Mouse (Mus musculus): ENCODE data around the gene Mapkbp1. TPM values are rescaled to one million over a fixed set of nuclear protein-coding genes. Genes with fewer than 3 reads are reported as not detected.
A peak's percentile ranks its signal among the peaks of the same experiment; 100 is the strongest.

Mapkbp1 gene
- total RNA-seq, 4 experiments from 2014 or later, result 9.1 to 22.4 (median 16.9) TPM

DNA sequence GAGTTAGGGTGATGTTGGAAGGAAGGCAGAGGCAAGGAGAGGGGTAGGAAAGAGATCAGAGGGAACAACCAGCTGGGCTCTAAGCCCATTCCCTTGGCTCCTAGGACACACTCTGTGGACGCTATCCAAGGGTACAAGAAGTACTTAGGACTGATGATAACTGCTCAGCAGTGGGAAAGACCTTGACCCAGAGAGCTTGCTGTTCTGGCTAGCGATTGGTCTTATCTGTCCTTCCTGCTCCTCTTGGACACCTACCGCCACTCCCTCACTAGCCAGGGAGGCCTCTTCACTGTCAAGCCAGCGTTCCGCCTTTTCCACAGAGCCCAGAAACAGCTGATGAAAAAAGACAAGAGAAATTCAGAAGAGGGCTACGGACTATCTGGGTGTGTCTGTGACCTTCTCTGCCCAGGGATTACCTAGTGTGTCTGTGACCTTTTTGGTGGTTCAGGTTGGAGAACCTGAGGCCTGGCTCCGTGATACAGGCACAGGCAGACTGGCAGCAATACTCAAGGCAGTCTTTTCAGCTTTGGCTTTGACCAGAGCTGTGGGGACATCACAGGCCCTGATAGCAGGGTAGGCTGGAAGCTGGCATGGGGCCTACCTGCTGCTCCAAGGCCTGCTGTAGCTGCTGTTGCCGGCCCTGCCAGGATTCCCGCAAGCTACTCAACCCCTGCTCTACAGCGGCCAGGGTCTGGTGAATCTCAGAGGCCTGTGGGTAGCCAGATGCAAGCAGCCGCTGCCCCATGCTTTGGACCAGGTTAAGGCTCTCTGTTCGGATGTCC lies 82.5 kb downstream of the Mapkbp1 start:
- peak; percentile 60 for DNase-seq

DNA sequence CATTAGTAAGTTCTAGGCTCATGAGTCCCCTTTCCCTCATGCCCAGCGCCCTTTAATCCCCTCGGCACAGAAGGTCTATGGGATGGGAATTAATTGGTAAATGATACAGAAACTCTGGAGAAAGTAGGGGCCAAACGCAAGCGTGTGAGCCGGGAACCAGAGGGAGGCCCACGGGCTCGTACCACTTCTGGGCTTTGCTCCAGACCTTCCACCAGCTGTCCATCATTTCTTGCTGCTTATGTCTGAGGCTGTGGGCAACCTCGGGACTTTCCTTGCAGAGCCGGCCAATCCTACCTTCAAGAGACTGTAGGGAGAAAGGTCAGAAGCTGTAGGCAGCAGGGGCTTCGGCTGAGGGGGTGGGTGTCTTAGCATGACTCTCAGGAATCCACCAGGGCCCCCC lies 83.4 kb downstream of the Mapkbp1 start:
- no peak for DNase-seq

DNA sequence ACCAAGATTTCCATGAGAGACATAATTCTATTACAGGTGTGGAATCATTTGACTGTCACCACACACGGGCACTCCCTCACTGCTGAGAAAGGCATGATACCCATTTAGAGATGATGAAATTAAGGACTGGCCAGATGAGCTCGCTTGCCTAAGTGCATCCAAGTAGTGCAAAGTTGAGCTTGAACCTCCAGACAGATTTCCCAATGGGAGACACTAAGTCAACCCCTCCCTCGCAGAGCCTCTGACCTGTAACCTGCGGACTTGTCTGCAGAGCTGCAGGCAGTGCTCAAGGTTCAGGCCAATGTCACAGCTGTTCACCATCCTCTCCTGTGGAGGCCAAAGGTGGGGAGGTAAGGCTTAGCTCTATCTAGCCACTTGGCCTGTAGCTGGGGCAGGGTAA lies 86.3 kb downstream of the Mapkbp1 start:
- DNase-seq, result no peak

DNA sequence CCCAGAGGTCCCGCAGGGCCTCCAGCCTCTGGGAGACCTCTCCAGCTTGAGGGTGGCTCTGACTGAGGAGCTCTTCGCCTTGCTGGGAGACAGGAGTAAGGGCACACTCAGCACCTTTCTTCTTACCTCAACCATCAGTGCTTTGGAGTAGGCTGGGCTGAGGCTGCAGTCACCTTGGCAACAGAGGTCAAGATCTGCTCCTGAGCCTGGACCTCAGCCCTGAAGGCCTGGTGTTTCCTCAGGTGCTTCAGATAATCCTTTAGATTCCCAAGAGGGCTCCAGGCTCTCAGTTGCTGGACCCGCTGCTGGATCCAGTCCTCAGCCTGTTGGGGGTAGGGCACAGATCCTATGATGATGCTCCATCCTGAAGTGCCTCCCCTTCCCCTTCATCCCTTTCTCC lies 87.0 kb downstream of the Mapkbp1 start:
- no peak for DNase-seq

DNA sequence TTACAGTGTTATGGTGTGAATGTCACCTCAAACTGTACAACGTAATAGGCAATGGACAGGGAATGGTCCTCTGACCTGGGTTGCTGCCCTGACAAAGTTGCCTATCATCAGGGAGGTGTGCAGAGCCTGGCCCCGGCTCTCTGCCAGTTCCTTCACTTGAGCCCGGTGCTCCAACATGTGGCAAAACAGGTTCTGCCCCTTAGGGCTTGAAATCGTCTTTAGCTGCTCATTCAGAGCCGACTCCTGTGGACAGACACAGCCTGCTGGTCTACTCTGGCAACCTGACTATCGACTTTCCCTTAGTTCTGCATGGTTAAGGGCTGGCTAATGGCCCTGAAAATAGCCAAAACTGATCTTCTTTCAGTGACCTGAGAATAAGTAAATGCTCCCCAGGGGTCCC lies 87.7 kb downstream of the Mapkbp1 start:
- no peak for DNase-seq

DNA sequence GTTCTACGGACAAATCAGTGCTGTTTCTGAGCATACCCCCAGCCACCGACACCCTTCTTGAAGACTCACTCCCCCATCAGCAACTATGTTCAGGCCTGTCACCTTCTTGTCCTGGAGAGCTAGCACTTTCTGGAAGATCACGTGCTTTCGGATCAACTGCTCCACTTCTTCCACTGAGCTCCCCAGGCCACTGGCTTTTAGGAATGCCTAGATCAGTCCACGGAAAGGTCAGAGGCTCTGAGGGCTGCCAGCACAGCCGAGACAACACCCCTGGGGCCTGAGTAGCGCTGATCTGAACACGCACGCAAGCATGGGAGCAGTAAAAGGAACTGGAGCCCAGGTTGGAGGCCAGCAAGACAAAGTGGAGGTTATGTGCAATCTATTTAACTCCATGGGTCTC lies 88.2 kb downstream of the Mapkbp1 start:
- no peak for DNase-seq

DNA sequence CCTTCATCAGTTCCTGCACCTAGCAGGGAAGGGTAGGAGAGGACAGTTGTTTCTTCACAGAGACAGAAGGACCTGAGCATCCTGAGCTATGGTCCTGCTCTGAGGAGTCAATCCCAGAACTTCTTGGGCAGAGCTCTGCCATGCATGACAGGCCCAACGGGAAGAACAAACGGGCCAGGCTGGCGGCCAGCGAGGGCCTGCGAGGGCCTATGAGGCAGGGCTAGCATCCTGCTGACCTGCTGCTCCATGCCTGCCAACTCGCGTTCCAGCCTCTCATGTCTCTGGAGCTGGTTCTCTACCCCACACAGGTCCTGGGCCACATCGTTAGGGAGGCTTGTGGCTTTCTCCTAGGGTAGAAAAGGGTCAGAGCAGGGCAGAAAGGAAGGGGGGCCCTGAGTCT lies 89.7 kb downstream of the Mapkbp1 start:
- DNase-seq, result no peak

DNA sequence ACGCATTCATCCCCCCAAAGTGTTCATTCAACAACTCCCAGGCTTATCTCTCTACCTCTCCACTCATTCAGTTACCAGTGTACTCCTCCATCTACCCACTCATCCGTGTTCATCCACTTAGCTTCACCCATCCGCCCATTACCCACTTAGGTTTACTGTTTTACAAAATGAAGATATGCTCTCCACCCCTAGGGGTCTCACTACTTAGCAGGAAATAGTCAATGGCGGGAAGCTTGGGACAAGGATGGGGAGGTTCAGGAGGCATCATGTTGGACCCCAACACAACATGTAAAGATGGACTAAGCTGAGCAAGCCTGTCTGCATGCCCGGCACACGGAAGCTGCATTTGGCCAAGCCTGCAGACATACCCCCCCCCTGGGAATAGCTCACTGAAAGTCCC lies 92.1 kb downstream of the Mapkbp1 start:
- no peak for DNase-seq

DNA sequence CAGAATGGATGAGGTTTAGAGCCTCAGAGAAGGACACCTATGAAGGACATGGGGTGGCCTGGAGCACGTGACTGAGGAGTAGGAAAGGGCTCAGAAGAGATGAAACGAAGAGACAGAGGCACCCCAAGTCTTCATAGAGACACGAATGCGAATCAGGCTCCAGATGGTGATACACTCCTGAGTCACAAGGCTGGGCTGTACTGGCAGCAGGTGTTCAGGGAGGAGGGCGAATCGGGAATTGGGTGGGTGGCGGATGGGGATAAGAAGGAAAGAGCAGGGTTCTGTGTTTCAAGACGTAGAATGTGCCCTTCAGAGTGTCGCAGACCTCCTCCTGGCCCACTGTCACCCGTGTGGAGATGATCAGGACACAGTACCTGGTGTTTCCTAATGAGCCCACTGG lies 92.7 kb downstream of the Mapkbp1 start:
- no peak for DNase-seq

DNA sequence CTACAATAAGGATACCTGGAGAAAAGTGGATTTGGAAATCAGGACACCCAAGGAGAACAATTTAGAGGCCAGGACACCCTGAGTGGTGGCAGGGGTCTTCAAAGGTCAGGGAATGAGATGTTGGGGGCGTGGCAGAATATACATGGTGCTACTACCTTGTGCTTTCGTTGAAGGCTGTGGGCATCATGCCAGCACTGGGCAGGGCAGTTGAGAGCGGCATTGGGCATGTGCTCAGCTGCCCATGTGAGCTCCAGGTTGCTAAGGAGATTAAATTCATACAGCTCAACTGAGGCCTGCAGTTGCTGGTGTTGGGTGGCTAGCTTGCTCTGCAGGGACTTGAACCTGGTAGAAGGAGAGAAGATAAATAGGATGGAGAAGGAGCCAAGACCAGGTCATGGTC lies 93.7 kb downstream of the Mapkbp1 start:
- no peak for DNase-seq

DNA sequence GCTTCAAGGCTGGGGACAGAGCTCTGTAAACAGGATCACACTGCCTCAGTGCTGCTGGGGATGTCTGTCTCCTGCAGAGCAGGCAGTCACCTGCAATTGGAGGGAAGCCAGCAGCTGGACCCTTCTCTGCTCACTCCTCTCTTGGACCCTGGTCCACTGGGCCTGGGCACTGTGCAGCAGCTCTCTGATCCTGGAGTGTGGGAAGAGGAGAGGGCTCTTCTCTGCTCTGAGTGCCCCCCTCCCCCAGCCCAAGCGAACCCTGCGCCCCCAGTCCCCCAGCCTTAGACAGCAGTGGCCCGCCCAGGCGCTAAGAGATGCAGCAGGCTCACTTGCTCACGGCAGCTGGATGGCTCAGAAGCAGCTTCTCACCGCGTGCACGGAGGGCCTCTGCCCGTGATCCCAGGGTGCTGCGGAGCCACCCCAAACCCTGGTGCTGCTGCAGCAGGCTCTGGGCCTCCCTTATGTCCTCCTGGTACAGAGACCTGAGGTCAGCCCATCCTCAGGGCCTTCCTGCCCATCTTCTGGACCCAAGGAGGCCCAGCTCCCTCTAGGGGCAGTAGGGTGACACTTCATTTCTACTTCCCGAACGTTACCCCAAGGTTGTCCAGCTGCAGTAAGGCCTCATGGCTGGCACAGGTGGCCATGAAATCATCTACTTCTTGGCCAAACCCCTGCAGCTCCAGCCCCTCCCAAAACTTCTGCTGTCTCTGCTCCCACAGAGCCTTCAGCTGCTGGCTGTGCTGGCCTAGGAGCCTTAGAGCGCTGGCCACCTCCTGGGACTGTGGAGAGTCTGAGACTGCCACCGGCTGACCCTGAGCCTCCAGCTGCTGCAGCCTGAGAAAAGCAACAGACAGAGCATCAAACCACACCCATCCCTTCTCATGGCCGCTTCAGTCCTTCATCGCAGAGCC lies 96.3 kb downstream of the Mapkbp1 start:
- DNase-seq, result no peak

DNA sequence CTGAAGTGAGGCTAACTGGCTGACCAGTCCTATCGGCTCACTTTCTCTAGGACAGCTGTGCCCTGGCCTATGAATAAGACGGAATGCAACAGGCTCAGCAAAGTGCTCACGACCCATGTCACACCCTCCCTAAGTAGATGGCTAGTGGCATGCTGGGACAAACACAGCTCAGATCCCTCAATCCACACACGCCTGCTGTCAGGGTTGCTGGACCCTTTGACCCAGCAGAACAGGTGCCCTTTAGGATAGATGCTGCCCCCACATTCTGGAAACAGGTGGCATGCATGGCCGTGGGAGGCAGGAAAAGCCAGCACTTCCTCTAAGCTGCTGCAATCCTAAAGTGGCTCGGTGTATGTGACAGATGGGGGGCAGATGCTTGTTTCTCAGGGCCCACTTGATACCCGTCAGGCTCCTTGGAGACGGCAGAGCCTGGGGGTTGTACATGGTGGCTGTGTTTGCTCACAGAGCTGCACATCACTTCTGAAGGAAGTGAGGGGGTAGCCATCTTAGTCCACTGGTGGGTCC lies 97.0 kb downstream of the Mapkbp1 start:
- no peak for DNase-seq

DNA sequence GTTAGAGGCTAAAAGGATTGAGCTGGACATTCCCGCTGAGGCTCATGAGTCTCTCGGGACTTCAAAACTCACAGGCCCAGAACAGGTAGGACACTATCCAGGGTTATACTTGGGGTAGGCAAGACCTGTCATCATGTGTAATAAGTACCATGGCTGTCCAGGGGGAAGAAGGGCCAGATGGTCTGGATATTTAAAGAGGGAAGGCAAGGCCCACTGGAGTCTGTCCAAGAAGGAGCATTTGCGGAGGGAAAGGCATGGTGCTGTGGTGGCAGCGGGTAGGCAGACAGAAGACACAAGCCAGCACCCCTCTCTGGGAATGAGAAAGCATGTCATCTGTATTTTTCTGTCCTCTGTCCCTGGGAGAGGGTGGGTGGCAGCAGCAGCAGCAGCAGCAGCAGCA lies 101.6 kb downstream of the Mapkbp1 start:
- DNase-seq, result no peak

DNA sequence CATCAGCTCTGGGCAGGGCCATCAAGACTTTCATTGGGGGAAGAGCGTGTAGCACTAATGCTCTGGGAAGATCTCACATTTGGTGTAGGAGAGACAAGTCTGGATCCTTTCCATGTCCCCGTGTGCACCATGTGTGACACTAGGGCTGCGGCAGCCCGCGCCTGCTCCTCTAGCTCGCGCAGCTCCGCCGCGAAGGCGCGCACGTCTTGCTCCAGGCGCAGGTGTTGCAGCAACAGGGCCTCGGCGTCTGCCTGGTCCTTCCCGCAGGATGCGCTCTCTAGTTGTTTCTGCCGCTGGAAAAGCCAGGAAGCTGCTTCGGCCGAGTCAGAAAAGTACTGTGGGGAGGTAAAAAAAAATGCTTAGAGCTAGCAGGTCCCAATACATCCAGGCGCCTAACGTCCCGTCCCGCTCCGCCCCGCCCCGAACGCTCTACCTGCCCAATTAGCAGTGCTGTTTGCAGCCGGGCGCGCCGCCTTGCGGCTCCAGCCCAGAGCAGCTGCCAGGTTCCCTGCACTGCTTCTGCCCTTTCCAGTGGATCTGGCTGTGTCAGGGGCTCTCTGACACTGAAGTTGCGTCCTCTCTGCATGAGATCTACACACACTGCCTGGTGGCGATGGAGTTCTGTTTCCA lies 103.7 kb downstream of the Mapkbp1 start:
- DNase-seq, result no peak

Small RNAs within 50 kb of the gene (microRNA-seq; reads per million reads assigned to microRNA genes)
- 0.70 to 0.84 reads per million in 2 experiments for gene Mir7665

Other genes starting within 250 kb of the Mapkbp1 start
- gene Itpka, start 230.4 kb upstream of the Mapkbp1 start, total RNA-seq (2022), result 1 to 10 TPM; 1.5 to 2.0 (median 1.8) TPM
- gene Ltk, start 212.3 kb upstream of the Mapkbp1 start, total RNA-seq (2022), result 1 to 10 TPM in 3 of 4 experiments, under 1 TPM in 1; 0.78 to 2.3 (median 1.6) TPM
- 10 to 100 TPM; 18.2 to 30.2 (median 22.7) TPM for gene Rpap1, start 185.2 kb upstream of the Mapkbp1 start, total RNA-seq (2022)
- gene Tyro3, start 175.0 kb upstream of the Mapkbp1 start, total RNA-seq (2022), result 1 to 10 TPM; 3.9 to 5.2 (median 4.4) TPM
- gene Mga, start 75.5 kb upstream of the Mapkbp1 start, total RNA-seq (2022), result 10 to 100 TPM; 34.3 to 65.1 (median 55.9) TPM
- gene Jmjd7, start 54.8 kb downstream of the Mapkbp1 start, total RNA-seq (2022), result 10 to 100 TPM in 2 of 4 experiments, 1 to 10 TPM in 2; 7.3 to 16.7 (median 10.8) TPM
- gene Gm28042, start 54.8 kb downstream of the Mapkbp1 start, total RNA-seq (2022), result 1 to 10 TPM in 2 of 4 experiments, under 1 TPM in 2; 0.78 to 1.6 (median 0.96) TPM
- gene Pla2g4b, start 60.7 kb downstream of the Mapkbp1 start, total RNA-seq (2022), result 1 to 10 TPM; 1.4 to 4.6 (median 3.8) TPM
- gene Ehd4, start 181.9 kb downstream of the Mapkbp1 start, total RNA-seq (2022), result 10 to 100 TPM; 44.4 to 84.5 (median 63.0) TPM